ENCODE assay signal across 9 mouse cellular contexts in the genomic region with DNA sequence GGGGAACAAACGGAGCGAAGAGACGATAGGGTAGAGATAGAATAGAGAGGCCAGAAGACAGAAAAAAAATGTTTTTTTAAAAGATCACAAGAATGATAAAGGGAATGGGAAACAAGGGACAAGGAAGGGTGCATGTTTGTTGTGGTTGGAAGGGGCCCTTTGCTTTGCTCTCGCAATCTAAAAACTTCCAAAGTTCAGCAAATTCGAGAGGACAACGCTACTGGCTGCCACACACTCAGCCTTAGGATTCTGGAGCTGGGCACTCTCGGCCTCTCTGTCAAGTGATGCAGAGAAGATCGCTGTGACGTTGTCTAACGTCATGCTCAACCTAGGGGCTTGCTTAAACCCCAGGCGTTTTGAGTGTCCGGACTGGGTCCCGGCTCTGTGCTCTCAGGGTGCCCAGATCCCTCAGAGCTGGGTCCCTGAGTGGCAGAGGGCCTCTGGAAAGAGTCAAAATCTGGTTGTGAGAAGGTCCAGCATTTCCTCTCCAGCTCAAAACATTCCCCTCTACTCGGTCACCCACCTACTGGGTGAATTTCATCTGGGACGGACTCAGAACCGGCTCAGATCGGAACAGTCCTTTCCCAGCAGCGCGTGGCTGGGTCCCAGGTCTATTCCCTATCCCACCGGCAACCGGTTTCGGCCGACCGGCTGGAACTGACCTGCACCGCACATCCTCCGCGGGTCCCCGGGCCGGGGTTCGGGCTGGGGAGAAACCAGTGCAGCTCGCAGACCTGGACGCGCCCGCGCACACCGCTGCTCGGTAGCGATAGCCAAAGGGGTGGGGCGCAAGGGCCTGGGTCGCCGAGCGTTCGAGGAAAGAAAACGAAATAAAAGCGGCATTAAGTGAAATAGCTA. TPM values are rescaled to one million over a fixed set of nuclear protein-coding genes. Genes with fewer than 3 reads are reported as not detected.
A peak's percentile ranks its signal among the peaks of the same experiment; 100 is the strongest.
DNase-seq lines count a peak whose midpoint lies in the region; ATAC-seq lines count a peak whose summit lies in the region.
"Had no signal": no experiment of that assay in that cellular context is flagged by ENCODE, and none has a peak within 500 bp of the region (broad histone marks: within the 10 kb centered on the region; RNA-seq: fewer than 3 reads in every experiment).

No protein-coding gene starts in this region.

- H3K4me1 ChIP-seq in lung, embryonic 15.5 days: peaks cover 43% of the 10 kb centered on the region
- peaks cover 47% of the 10 kb centered on the region for H3K4me1 ChIP-seq in hindbrain, embryonic 12.5 days
- H3K4me1 ChIP-seq in liver, embryonic 15.5 days (replicated peaks): peaks cover 24% of the 10 kb centered on the region

- no peak for ATAC-seq in lung, embryonic 15.5 days (ENCODE audit: borderline replicate concordance, extremely low read depth, low FRiP score, low TSS enrichment)
- no peak for ATAC-seq in hindbrain, embryonic 12.5 days (ENCODE audit: low FRiP score)
- no peak for ATAC-seq in liver, embryonic 15.5 days (ENCODE audit: insufficient read depth)

- H3K9ac ChIP-seq in lung, embryonic 15.5 days: no peak overlapping the region
- H3K9ac ChIP-seq in hindbrain, embryonic 12.5 days: peak overlapping the region; percentile 63
- H3K9ac ChIP-seq in liver, embryonic 15.5 days: no peak overlapping the region

- intact Hi-C loops in left cerebral cortex, postnatal 10 days (cut with DNase I): no loop called here

- peak overlapping the region; percentile 32 for H3K4me3 ChIP-seq in lung, embryonic 15.5 days
- H3K4me3 ChIP-seq in hindbrain, embryonic 12.5 days: peak overlapping the region; percentile 39
- peak overlapping the region; percentile 15; the same call in 1 of the 2 replicates for H3K4me3 ChIP-seq in liver, embryonic 15.5 days (replicated peaks)

- peaks cover 100% of the 10 kb centered on the region for H3K27me3 ChIP-seq in lung, embryonic 15.5 days
- peaks cover 90% of the 10 kb centered on the region for H3K27me3 ChIP-seq in hindbrain, embryonic 12.5 days
- peaks cover 100% of the 10 kb centered on the region for H3K27me3 ChIP-seq in liver, embryonic 15.5 days

- no peaks in the 10 kb centered on the region for H3K9me3 ChIP-seq in lung, embryonic 15.5 days
- H3K9me3 ChIP-seq in hindbrain, embryonic 12.5 days (replicated peaks): 0 out of 2 replicates have a peak, but pooled peaks cover 4% of the 10 kb centered on the region
- no peaks in the 10 kb centered on the region for H3K9me3 ChIP-seq in liver, embryonic 15.5 days (replicated peaks)

- WGBS in lung, embryonic 15.5 days: 1% methylated on average over 45 of the region's 45 CpGs
- 1% methylated on average over 45 of the region's 45 CpGs for WGBS in hindbrain, embryonic 12.5 days
- WGBS in liver, embryonic 15.5 days (ENCODE audit: insufficient replicate concordance): under 1% methylated on average over 45 of the region's 45 CpGs

- DNase-seq in lung, postnatal 4 days: no peak
- peak; percentile 65 for DNase-seq in embryo, embryonic 10.5 days (ENCODE audit: low spot score)
- no peak for DNase-seq in thymus, adult 18-20 months
- no peak for DNase-seq in right cerebral cortex, postnatal 25 days
- DNase-seq in left cerebral cortex, postnatal 10 days (ENCODE audit: extremely low spot score in 1 of 2, low spot score in 2 of 2): no peak

- no peaks in the 10 kb centered on the region for H3K36me3 ChIP-seq in lung, embryonic 15.5 days
- no peaks in the 10 kb centered on the region for H3K36me3 ChIP-seq in hindbrain, embryonic 12.5 days
- H3K36me3 ChIP-seq in liver, embryonic 15.5 days (replicated peaks): no peaks in the 10 kb centered on the region

- peak overlapping the region; percentile 55 for H3K4me2 ChIP-seq in lung, embryonic 15.5 days
- H3K4me2 ChIP-seq in hindbrain, embryonic 12.5 days (replicated peaks): peak overlapping the region; percentile 57
- peak overlapping the region; percentile 40 for H3K4me2 ChIP-seq in liver, embryonic 15.5 days

- H3K27ac ChIP-seq in lung, embryonic 15.5 days: no peak overlapping the region
- peak overlapping the region; percentile 71 for H3K27ac ChIP-seq in hindbrain, embryonic 12.5 days
- H3K27ac ChIP-seq in liver, embryonic 15.5 days (replicated peaks): no peak overlapping the region

RNA-seq across cellular contexts. Expression of a gene that starts 3.3 kb away (rescaled TPM):
- polyA plus RNA-seq in lung, embryonic 15.5 days (2015; fragmentation: Nextera tagmentation; extraction: Ambion mirVana): 0.10 TPM in 1 of 2 replicates, not detected in the other
- 29.8 and 33.8 TPM in 2 replicates for polyA plus RNA-seq in hindbrain, embryonic 12.5 days (2016; fragmentation: Nextera tagmentation; extraction: Ambion mirVana)
- polyA plus RNA-seq in liver, embryonic 15.5 days (2015; fragmentation: Nextera tagmentation; extraction: Ambion mirVana): not detected in 2 replicates
- total RNA-seq in left cerebral cortex, postnatal 10 days (2021): not detected
- polyA plus RNA-seq: testis, adult 2 months had no signal

RNA-seq across cellular contexts. Expression of a gene that starts 37.1 kb away (rescaled TPM):
- polyA plus RNA-seq in lung, embryonic 15.5 days (2015; fragmentation: Nextera tagmentation; extraction: Ambion mirVana): 921 and 961 TPM in 2 replicates
- polyA plus RNA-seq in hindbrain, embryonic 12.5 days (2016; fragmentation: Nextera tagmentation; extraction: Ambion mirVana): 615 and 624 TPM in 2 replicates
- 345 and 399 TPM in 2 replicates for polyA plus RNA-seq in liver, embryonic 15.5 days (2015; fragmentation: Nextera tagmentation; extraction: Ambion mirVana)
- total RNA-seq in left cerebral cortex, postnatal 10 days (2021): 100 to 1,000 TPM; 202 to 219 TPM

RNA-seq across cellular contexts. Expression of a gene that starts 52.9 kb away (rescaled TPM):
- 11.1 and 11.7 TPM in 2 replicates for polyA plus RNA-seq in lung, embryonic 15.5 days (2015; fragmentation: Nextera tagmentation; extraction: Ambion mirVana)
- 9.8 and 10.7 TPM in 2 replicates for polyA plus RNA-seq in hindbrain, embryonic 12.5 days (2016; fragmentation: Nextera tagmentation; extraction: Ambion mirVana)
- polyA plus RNA-seq in liver, embryonic 15.5 days (2015; fragmentation: Nextera tagmentation; extraction: Ambion mirVana): 0.17 and 0.23 TPM in 2 replicates
- total RNA-seq in left cerebral cortex, postnatal 10 days (2021): 1 to 10 TPM; 5.8 to 7.0 TPM

Comparison
In these comparisons a context has a peak if more than half of its experiments do, and no peak if none do; other contexts are left out.
1. RNA of a gene that starts 3.3 kb away (polyA plus RNA-seq): 29.8 to 33.8 TPM in hindbrain, embryonic 12.5 days; 0.10 TPM in lung, embryonic 15.5 days and not detected in liver, embryonic 15.5 days; every median in the first group is over 10 times any median in the second.
2. Peak in every context shown above with its lines, with median percentiles within 50 percentile points of each other: H3K4me2 ChIP-seq and H3K4me3 ChIP-seq.